Mouse (Mus musculus) myocyte (in vitro differentiated cells): ENCODE data around the gene Scg3.

Experiments used
- CEBPB ChIP-seq: IDR thresholded peaks from 2 replicates; pipeline ENCODE4 v1.6.1; 2011; ENCODE audit warnings: mild to moderate bottlenecking, moderate library complexity; ENCODE audit not compliant: poor library complexity, insufficient read depth, severe bottlenecking
- POLR2A ChIP-seq: IDR thresholded peaks from one replicate; pipeline ENCODE4 v1.6.1; 2011; ENCODE audit warnings: low read depth, mild to moderate bottlenecking, control low read depth, moderate library complexity; ENCODE audit not compliant: insufficient read length

- TF ChIP-seq POLR2A (no peak), CEBPB (no peak)
Observed at GRCm38 (mm10) chr9:75678341-75678740, 5.5 kb downstream of the Scg3 start.
